9 mouse cellular contexts compared by ENCODE assay signal in genomic region chr16:89632114-89632622, GRCm38 (mm10).
"Had no signal": no experiment of that assay in that cellular context is flagged by ENCODE, and none has a peak within 500 bp of the region (broad histone marks: within the 10 kb centered on the region; RNA-seq: fewer than 3 reads in every experiment).

No protein-coding gene starts in this region.

- DNase-seq: kidney, adult 11 months; layer of hippocampus, adult 9-11 months; layer of hippocampus, postnatal 36 days; lung, adult 18-20 months; right cerebral cortex, postnatal 14 days; thymus, postnatal 4 days had no signal

- H3K4me1 ChIP-seq: midbrain, embryonic 13.5 days had no signal

- H3K27me3 ChIP-seq: limb, embryonic 13.5 days; midbrain, embryonic 13.5 days had no signal

- H3K9ac ChIP-seq: limb, embryonic 13.5 days; liver, embryonic 14.5 days; midbrain, embryonic 13.5 days had no signal

- H3K27ac ChIP-seq: limb, embryonic 13.5 days; liver, embryonic 14.5 days; midbrain, embryonic 13.5 days had no signal

- ATAC-seq: midbrain, embryonic 13.5 days had no signal

- H3K36me3 ChIP-seq: limb, embryonic 13.5 days; midbrain, embryonic 13.5 days had no signal

- H3K4me3 ChIP-seq: limb, embryonic 13.5 days; midbrain, embryonic 13.5 days had no signal

- H3K9me3 ChIP-seq: limb, embryonic 13.5 days; midbrain, embryonic 13.5 days had no signal

- H3K4me2 ChIP-seq: limb, embryonic 13.5 days; midbrain, embryonic 13.5 days had no signal
